Mouse (Mus musculus) cerebellum, adult 2 months (tissue): ENCODE measurements around the gene Mcm5. TPM values are rescaled to one million over a fixed set of nuclear protein-coding genes. Genes with fewer than 3 reads are reported as not detected.

Experiments
- DNase-seq, 2 experiments: peaks; one replicate each; pipeline ENCODE4 v3.0.0; 2021
- H3K27ac ChIP-seq: fragments of 200-500 bp; 2 replicates; pipeline ENCODE4 v1.5.1; 2012; ENCODE audit warnings: low read length, control low read depth, inconsistent platforms; ENCODE audit not compliant: insufficient read depth
- H3K27me3 ChIP-seq: fragments of 200-500 bp; 2 replicates; pipeline ENCODE4 v1.6.1; 2012; ENCODE audit warnings: inconsistent platforms, mild to moderate bottlenecking, low read length, moderate library complexity; ENCODE audit not compliant: control insufficient read depth, insufficient read depth
- H3K4me1 ChIP-seq: fragments of 200-500 bp; 2 replicates; pipeline ENCODE4 v1.6.1; 2011; ENCODE audit warnings: low read length; ENCODE audit not compliant: control insufficient read depth, insufficient read depth
- H3K4me3 ChIP-seq: fragments of 200-500 bp; replicated peaks from 2 replicates; pipeline ENCODE3; 2011; ENCODE audit warnings: mild to moderate bottlenecking, low read depth, low read length, control low read depth; ENCODE audit not compliant: insufficient read depth
- CTCF ChIP-seq: fragments of 200-500 bp; IDR thresholded peaks from 2 replicates; pipeline ENCODE4 v1.5.1; 2011; ENCODE audit warnings: low read depth, mild to moderate bottlenecking, control low read depth, low read length, moderate library complexity, borderline replicate concordance; ENCODE audit not compliant: insufficient read depth
- POLR2A ChIP-seq: fragments of 200-500 bp; IDR thresholded peaks from 2 replicates; pipeline ENCODE4 v1.6.1; 2011; ENCODE audit warnings: low read length, control low read depth, borderline replicate concordance; ENCODE audit not compliant: insufficient read depth
- WGBS: fragments of 180-500 bp; shearing (Covaris S2); methylation state at CpG from one replicate; pipeline ENCODE4 v1.1.7; 2018; 5-methylcytosine and 5-hydroxymethylcytosine counted together
- polyA plus RNA-seq: library from polyadenylated mRNA; depleted of rRNA; stranded (reverse); fragments of >200 nt; gene quantifications from 2 replicates; pipeline ENCODE4 v1.2.3, GENCODE M21; 2012

Mcm5 gene
- polyA plus RNA-seq, 1 experiment: 11.0 TPM

DNA sequence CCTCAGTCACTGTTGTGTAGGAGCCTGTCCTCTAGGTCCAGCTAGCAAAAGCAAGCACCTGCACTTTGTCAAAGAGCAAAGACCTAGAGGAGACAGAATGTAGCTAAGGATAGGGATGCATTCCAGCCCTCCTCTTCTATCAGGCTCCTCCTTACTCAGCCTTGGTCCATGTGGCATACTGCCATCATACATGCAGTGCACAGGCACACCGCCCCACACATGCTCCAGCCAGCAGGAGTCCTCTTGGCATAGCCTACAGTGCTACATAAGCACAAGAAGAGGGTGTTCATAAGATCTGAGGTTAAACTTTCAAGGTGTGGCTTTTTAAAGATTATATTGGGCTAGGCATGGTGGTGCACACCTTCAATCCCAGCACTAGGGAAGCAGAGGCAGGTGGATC, 34.5 kb upstream of the Mcm5 start:
- WGBS: 7% methylated on average over 1 of the region's 1 CpGs

DNA sequence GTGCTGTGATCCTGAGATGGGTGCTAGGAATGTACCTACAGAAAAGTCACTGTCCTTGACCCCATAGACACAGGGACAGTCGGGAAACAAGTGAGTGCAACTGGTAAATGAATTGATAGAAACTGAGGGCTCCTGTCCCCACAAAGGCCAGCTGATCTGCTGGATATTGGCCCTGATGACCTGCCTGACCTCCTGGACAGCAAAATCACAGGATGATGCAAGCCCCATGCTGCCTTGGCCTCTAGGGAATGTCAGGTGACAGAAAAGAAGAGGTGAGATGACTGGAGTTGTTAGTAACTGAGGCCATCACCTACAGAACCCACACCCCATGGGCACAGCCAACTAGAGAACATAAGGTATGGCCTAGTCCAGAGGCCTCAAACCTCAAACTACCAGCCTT, 31.2 kb upstream of the Mcm5 start:
- no peak for DNase-seq

More for the DNA sequence above, 34.5 kb upstream of the Mcm5 start:
- Histone ChIP-seq H3K4me3 (no peak overlapping the region), H3K27me3 (no peaks in the 10 kb centered on the region), H3K4me1 (no peaks in the 10 kb centered on the region), H3K27ac (no peak overlapping the region)
- TF ChIP-seq CTCF (no peak), POLR2A (no peak)
- no peak for DNase-seq

DNA sequence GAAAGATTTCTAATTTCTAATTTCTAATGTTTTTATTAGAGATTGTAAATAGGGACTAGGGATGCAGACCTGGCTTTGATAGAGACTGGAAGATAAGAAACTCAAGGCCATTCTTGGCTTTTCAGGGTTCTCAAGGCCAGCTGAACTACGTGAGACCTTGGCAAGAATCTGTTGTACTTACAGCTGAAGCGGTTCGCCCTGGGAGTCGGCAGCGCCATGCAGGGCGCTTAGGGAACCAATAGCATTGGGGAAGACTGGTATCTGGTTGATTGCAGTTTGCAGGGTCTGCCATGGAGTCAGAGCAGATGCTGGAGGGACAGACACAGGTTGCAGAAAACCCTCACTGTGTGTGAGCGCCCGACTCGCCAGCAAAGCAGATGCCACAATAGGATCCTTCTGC, 30.5 kb upstream of the Mcm5 start:
- no peak for TF ChIP-seq POLR2A
- TF ChIP-seq CTCF: no peak
- Histone ChIP-seq H3K4me1 (no peaks in the 10 kb centered on the region), H3K27ac (no peak overlapping the region), H3K4me3 (no peak overlapping the region), H3K27me3 (no peaks in the 10 kb centered on the region)
- no peak for DNase-seq
- 91% methylated on average over 9 of the region's 9 CpGs for WGBS

More for the DNA sequence above, 31.2 kb upstream of the Mcm5 start:
- Histone ChIP-seq H3K4me3 (no peak overlapping the region), H3K27me3 (no peaks in the 10 kb centered on the region), H3K27ac (no peak overlapping the region), H3K4me1 (no peaks in the 10 kb centered on the region)
- 91% methylated on average over 1 of the region's 1 CpGs for WGBS
- TF ChIP-seq CTCF (no peak), POLR2A (no peak)

DNA sequence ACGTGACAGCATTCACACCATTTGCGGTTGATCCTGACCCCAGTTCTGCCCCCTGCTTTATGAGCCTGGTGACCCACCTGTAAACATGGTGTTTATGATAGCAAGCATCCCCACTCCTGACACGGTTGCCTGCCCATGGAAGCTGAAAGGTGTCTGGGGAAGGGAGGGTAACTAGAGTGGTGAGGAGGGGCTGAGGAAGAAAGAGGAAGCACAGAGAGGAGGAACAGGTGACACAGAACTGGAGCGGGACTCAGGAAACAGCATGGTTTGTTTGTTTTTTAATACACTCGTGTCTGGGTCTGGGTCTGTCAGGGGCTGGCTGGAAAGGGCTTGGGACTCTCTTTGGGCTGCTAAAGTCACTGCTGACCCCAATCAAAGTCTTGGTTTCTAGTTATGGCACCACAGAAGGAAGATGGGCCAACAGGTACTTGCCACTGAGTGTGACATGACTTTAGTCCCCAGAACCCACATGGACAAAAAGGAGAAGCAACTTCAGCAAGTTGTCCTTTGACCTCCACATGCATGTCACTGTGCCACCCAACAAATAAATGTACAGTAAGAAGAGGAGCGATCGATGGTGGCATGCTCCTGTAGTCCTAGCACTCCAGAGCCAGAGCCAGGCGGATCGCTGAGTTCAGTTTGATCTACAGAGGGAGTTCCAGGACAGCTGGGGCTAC, 27.9 kb upstream of the Mcm5 start:
- Histone ChIP-seq H3K27me3 (no peaks in the 10 kb centered on the region), H3K27ac (no peak overlapping the region), H3K4me1 (no peaks in the 10 kb centered on the region), H3K4me3 (no peak overlapping the region)
- DNase-seq: no peak
- 84% methylated on average over 9 of the region's 9 CpGs for WGBS
- TF ChIP-seq CTCF (no peak), POLR2A (no peak)

DNA sequence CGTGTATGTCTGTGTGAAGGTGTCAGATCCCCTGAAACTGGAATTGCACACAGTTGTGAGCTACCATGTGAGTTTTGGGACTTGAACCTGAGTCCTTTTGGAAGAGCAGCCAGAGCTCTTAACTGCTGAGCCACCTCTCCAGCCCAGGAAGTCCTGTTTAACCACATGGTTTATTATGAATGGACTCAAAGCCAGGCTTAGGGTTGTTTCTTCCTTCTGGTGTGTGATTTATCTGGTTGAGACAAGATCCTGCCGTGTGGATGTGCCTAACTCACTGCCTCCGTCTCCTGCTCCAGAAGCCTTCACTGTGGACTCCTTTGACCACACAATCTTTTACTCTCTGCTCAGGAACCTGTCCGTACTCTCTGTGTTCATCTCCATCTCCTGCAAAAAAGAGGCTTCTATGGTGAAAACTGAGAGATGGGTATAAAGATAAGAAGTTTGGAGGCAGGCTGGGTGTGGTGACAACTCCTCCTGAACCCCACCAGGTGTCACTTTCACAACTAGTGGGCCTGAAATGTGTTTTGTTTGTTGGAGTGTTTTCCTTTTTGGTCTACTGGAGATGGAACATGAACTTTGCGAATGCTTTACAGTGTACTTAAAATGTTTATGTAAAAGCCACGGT, 27.1 kb upstream of the Mcm5 start:
- no peak overlapping the region for H3K4me3 ChIP-seq
- H3K27me3 ChIP-seq: no peaks in the 10 kb centered on the region
- H3K4me1 ChIP-seq: no peaks in the 10 kb centered on the region
- no peak overlapping the region for H3K27ac ChIP-seq
- WGBS: 85% methylated on average over 6 of the region's 6 CpGs
- TF ChIP-seq POLR2A (no peak), CTCF (no peak)
- no peak for DNase-seq

DNA sequence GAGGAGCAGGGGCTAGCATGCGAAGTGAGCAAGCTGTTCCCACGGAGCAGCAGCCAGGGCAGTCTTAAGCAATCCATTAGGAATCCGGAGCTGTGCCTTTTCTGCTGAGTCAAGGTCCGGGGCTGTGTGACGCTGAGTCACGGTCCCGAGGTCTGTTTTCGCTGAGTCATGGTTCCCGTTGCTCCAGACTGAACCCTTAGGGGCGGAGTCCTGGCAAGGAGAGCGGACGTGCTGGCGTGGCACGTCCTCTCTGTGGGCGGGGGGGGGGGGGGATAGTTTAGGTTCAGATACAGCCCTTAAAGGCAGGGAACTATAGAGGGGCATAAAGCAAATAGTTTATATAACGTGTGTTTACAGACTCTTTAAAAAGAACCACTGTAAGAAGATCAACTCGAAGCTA, 25.5 kb upstream of the Mcm5 start:
- TF ChIP-seq CTCF (no peak), POLR2A (no peak)
- peak; percentile 62 to 76 for DNase-seq
- Histone ChIP-seq H3K27me3 (no peaks in the 10 kb centered on the region), H3K4me1 (no peaks in the 10 kb centered on the region), H3K27ac (no peak overlapping the region), H3K4me3 (peak overlapping the region; percentile 49)
- 3% methylated on average over 17 of the region's 17 CpGs for WGBS

DNA sequence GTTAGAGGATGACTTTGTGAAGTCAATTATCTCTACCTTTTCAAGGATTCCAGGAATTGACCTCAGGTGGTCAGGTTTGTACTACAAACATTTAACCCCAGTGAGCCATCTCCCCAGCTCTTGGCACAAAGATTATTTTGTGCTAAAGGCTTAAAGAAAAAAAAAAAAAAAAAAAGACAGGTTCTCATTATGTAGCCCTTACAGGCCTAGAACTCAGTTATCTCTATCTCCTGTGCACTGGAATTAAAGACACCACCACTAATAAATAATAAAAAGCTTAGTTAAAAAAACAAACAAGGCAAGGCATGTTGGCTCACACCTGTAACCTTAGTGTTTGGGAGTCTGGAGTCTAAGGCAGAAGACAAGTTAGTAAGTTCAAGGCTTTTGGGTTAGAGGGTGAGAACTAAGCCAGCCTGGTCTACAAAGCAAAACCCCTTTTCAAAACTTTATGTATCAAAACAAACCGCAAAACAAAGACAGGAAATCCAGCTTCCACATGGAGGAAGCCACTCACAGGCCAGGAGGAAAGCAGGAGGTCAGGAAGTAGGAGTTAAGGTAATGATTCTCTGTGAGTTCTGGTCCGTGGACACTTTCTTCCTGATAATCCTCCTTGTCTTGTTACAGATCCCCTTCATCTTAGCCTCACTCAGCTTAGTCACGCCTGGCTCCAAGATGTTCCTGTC, 24.8 kb upstream of the Mcm5 start:
- H3K27ac ChIP-seq: no peak overlapping the region
- WGBS: 90% methylated on average over 3 of the region's 3 CpGs
- TF ChIP-seq POLR2A (no peak), CTCF (no peak)
- no peaks in the 10 kb centered on the region for H3K27me3 ChIP-seq
- no peak for DNase-seq
- no peaks in the 10 kb centered on the region for H3K4me1 ChIP-seq
- H3K4me3 ChIP-seq: no peak overlapping the region

DNA sequence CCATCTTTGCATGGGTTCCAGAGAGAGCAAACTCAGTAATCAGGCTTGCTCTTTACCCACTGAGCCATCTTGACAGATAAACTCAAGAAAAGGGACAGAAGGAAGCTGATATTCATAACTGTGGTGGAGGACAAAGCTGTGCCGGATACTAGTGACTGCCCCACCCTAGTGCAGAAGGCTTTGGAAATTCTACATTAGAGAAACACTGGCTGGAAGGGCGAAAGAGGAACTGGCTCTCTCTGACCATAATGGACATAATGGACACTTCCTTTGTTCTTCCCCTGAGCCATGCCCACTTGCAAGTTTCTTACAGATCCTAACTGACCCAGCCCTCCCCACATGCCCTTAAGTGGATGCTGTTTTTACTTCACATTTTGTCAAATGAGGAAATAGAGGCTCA, 23.4 kb upstream of the Mcm5 start:
- Histone ChIP-seq H3K4me3 (no peak overlapping the region), H3K27me3 (no peaks in the 10 kb centered on the region), H3K27ac (no peak overlapping the region), H3K4me1 (no peaks in the 10 kb centered on the region)
- TF ChIP-seq POLR2A: no peak
- no peak for TF ChIP-seq CTCF
- DNase-seq: no peak
- WGBS: 77% methylated on average over 2 of the region's 2 CpGs
